Mouse (Mus musculus) urinary bladder, postnatal 36 days (tissue): ENCODE results near the gene Gm8138.
"Not testable (repeated sequence)": the region's sequence is repeated elsewhere in the genome, so short reads cannot be mapped to it uniquely, and the experiment has no call there.

ENCODE experiments used
- DNase-seq, 2 experiments: peaks; one replicate each; pipeline ENCODE4 v3.0.0; 2022; ENCODE audit warnings: low spot score in 2 of 2, mixed read lengths in 1 of 2

The Gm8138 gene

DNA sequence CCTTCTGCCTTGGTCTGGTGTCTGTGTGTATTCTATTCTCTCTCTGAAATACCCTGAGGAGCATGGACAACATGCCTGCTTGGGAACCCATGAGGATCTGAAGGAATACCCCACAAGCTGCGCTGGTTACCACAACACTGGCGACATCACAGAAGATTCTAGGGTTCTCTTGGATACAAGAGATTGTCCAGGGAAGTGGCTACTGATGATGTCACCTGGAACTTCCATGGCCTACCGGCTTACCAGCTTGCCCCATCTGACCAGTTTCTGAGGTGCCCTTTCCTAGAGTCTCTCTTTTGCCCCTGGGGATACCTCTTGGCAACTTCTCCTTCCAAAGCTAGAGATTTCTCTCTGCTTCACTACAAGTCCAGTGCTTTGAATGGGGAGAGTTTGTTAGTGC, at the start of gene Gm8138:
Gm8138 (minus strand) TSS at position 101 of the 400 bp plus-strand sequence.
- DNase-seq, result not testable (repeated sequence)

DNA sequence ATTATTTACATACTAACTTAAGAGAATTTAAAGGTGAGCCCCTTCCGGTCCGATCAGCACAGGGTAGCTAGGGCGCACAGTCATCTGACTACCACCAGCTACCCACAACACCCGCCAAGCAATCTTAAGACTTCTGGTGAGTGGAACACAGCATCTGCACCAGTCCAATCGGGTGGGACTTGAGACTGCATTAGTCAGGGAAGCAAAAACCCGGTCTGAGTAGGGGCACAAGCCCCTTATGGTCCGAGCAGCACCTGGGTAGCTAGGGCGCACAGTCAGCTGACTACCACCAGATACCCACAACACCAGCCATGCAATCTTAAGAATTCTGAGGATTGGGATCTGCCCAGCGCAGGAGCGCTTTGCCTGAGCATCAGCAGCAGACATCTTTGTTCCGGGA, 54.4 kb downstream of the Gm8138 start:
- not testable (repeated sequence) for DNase-seq
